Mouse (Mus musculus): Measurements from ENCODE around the gene Itgav. TPM values are rescaled to one million over a fixed set of nuclear protein-coding genes. Genes with fewer than 3 reads are reported as not detected.

Gene Itgav
- polyA plus RNA-seq, 1 experiment = 25.9 TPM

DNA sequence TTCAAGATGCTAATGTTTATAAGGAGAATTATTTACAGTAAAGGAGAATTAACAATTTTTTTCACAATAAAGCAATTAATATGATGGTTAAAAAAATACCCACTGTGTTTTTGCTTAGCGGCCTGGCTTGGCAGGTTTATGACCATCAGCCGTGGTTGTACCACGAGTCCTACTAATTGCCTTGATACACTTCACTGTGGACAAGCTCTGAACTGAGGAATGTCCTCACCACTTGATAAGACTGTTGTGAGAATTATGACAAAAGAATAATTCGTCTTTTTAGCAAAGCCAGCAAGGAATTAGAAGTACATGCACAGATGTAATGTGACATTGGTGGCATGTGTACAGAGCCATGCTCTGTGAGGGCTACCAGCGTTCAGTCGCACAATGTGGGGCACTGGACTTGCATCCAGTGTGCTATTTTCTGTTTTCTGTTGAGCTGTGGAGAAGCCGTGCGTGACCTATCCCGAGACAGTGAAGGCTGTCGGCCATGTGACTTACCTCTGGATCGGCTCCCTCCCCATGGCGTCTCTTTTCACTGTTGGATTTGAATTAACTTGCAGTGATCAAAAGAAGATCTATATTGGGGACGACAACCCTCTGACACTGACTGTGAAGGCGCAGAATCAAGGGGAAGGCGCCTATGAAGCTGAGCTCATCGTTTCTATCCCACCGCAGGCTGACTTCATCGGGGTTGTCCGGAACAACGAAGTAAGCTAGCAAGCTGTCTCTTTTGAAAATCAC lies 67.3 kb downstream of the Itgav start:
- no peaks in the 10 kb centered on the region for H3K4me1 ChIP-seq (replicated peaks; ENCODE audit: control insufficient read depth, insufficient read depth, low read length)
- H3K27me3 ChIP-seq (ENCODE audit: control insufficient read depth, insufficient read depth, low read length) = no peaks in the 10 kb centered on the region
- 97% methylated on average over 20 of the region's 20 CpGs for WGBS
- no peak overlapping the region for H3K4me3 ChIP-seq (ENCODE audit: control insufficient read depth, insufficient read depth, low read length)
- no peak overlapping the region for H3K27ac ChIP-seq (ENCODE audit: control insufficient read depth, insufficient read depth, low read length)
- peaks cover 31% of the 10 kb centered on the region for H3K36me3 ChIP-seq (ENCODE audit: control insufficient read depth, insufficient read depth, low read length)
- DNase-seq = no peak
- TF ChIP-seq POLR2A (IDR thresholded peaks at IDR 0.05; ENCODE audit: control insufficient read depth, extremely low read depth, insufficient read depth, low read length, poor library complexity) (no peak), CTCF (IDR thresholded peaks at IDR 0.05; ENCODE audit: borderline replicate concordance, control insufficient read depth, extremely low read depth, insufficient read depth, low read length, poor library complexity) (no peak)

DNA sequence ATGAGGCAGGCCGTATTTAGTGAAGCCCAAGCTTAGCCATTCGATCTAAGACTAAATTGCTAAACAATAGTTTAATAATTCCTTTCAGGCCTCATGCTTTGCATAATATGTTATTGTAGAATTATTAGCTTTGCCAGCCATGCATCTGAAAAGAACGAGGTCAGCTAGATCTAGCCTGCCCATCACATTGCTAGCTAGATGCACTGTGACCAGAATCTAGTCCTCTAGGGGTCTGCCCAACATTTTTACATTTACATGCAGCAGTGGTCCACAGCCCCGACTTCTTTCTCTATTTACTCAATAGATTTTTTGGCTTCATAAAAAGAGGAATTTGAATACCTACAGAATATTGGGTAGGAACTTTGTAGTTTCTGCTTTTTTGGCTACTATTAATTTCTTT lies 67.9 kb downstream of the Itgav start:
- TF ChIP-seq POLR2A (IDR thresholded peaks at IDR 0.05; ENCODE audit: control insufficient read depth, extremely low read depth, insufficient read depth, low read length, poor library complexity) (no peak), CTCF (IDR thresholded peaks at IDR 0.05; ENCODE audit: borderline replicate concordance, control insufficient read depth, extremely low read depth, insufficient read depth, low read length, poor library complexity) (no peak)
- WGBS = 98% methylated on average over 4 of the region's 4 CpGs
- Histone ChIP-seq H3K27ac (ENCODE audit: control insufficient read depth, insufficient read depth, low read length) (no peak overlapping the region), H3K4me1 (replicated peaks; ENCODE audit: control insufficient read depth, insufficient read depth, low read length) (no peaks in the 10 kb centered on the region), H3K4me3 (ENCODE audit: control insufficient read depth, insufficient read depth, low read length) (no peak overlapping the region), H3K27me3 (ENCODE audit: control insufficient read depth, insufficient read depth, low read length) (no peaks in the 10 kb centered on the region), H3K36me3 (ENCODE audit: control insufficient read depth, insufficient read depth, low read length) (peaks cover 37% of the 10 kb centered on the region)
- no peak for DNase-seq

DNA sequence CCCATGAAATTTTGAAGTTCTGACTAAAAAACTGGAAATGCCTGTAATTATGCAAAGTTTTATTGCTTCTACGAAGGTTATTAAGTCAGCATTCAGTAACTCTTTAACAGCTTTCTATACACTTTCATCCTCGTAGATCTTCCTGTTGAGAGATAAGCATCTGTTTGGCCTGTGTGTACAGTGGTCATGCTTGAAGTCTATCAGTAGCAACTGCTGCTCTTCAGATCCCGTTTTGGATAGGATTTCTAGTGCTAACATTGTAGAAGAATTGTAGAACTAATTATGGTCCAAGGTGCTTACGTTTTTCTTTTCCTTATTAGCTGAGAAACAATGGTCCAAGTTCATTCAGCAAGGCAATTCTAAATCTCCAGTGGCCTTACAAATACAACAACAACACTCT lies 71.6 kb downstream of the Itgav start:
- H3K36me3 ChIP-seq (ENCODE audit: control insufficient read depth, insufficient read depth, low read length) = peaks cover 55% of the 10 kb centered on the region
- H3K27me3 ChIP-seq (ENCODE audit: control insufficient read depth, insufficient read depth, low read length) = no peaks in the 10 kb centered on the region
- 79% methylated on average over 4 of the region's 4 CpGs for WGBS
- no peak overlapping the region for H3K27ac ChIP-seq (ENCODE audit: control insufficient read depth, insufficient read depth, low read length)
- no peak for TF ChIP-seq CTCF (IDR thresholded peaks at IDR 0.05; ENCODE audit: borderline replicate concordance, control insufficient read depth, extremely low read depth, insufficient read depth, low read length, poor library complexity)
- H3K4me1 ChIP-seq (replicated peaks; ENCODE audit: control insufficient read depth, insufficient read depth, low read length) = no peaks in the 10 kb centered on the region
- no peak overlapping the region for H3K4me3 ChIP-seq (ENCODE audit: control insufficient read depth, insufficient read depth, low read length)
- DNase-seq = no peak

DNA sequence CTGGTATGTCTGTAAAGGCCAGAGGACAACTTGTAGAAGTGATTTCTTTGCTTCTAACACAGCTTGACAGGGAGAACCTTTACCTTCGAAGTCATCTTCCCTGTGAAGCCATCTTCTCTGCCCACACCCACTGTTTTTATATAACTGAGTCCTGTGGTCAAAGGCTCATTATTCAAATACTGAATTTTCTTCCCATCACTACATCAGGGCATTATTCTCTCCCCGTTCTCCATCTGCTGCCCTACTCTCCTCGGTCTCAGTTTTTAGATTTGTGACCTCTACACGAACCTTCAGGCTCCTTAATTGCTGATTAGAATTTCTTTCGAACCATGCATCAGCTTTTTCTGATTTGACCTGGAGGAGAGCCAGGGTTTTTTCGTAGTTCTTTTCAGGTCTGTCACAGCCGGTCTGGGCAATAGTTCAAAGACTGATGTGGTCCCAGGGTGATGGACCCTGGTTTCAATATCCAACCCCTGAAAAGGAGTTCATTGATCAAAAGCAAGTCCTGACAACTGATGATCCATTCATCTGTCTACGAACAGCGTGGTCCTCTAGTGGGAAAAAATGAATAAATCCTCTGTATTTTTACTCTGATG lies 73.8 kb downstream of the Itgav start:
- no peak for DNase-seq
- no peak overlapping the region for H3K27ac ChIP-seq (ENCODE audit: control insufficient read depth, insufficient read depth, low read length)
- TF ChIP-seq CTCF (IDR thresholded peaks at IDR 0.05; ENCODE audit: borderline replicate concordance, control insufficient read depth, extremely low read depth, insufficient read depth, low read length, poor library complexity) (no peak), POLR2A (IDR thresholded peaks at IDR 0.05; ENCODE audit: control insufficient read depth, extremely low read depth, insufficient read depth, low read length, poor library complexity) (no peak)

DNA sequence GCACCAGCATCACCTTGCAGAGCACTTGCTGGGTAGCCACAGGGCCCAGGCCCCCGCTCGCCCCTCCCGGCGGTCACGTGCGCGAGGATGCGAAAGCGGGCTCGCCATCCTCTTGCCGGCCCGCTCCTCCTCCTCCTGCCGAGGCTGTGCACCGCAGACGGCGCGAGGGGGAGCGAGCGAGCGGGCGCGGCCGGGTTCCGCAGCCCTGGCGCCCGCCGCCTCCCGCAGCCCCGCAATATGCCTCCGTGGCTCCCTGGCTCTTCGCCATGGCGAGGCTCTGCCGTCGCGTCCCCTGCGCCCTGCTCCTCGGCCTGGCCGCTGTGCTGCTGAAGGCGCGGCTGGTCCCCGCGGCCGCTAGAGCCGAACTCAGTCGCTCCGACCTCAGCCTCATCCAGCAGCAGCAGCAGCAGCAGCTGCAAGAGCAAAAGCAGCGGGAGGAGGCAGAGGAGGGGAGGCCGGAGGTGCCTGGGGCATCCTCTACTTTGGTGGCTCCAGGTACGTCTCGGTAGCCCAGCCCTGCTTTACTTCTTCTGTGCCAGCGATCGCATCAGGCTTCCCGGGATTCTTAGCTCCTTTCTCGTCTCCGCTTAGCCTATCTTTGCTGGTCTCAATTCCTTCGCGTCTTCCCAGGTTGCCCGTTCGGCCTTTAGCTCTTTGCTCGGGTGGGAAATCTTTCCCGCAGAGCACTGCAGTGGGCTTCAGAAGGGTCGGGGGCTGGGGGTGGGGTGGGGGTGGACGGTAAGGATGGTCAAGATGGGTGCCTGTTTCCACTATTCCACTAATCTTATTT lies 88.5 kb downstream of the Itgav start, which contains the start of gene Fam171b:
Gene Fam171b, plus strand, starts transcription at position 154 of the 790 bp plus-strand sequence.
- TF ChIP-seq CTCF (IDR thresholded peaks at IDR 0.05; ENCODE audit: borderline replicate concordance, control insufficient read depth, extremely low read depth, insufficient read depth, low read length, poor library complexity) (no peak), POLR2A (IDR thresholded peaks at IDR 0.05; ENCODE audit: control insufficient read depth, extremely low read depth, insufficient read depth, low read length, poor library complexity) (no peak)
- Histone ChIP-seq H3K4me3 (ENCODE audit: control insufficient read depth, insufficient read depth, low read length) (peak within 1 kb of the TSS; percentile 58), H3K27me3 (ENCODE audit: control insufficient read depth, insufficient read depth, low read length) (peaks cover 6% of the 10 kb centered on the region; the same call in 1 of the 2 replicates), H3K4me1 (replicated peaks; ENCODE audit: control insufficient read depth, insufficient read depth, low read length) (peaks cover 5% of the 10 kb centered on the region; the same call in 1 of the 2 replicates), H3K27ac (ENCODE audit: control insufficient read depth, insufficient read depth, low read length) (no peak within 1 kb of the TSS), H3K36me3 (ENCODE audit: control insufficient read depth, insufficient read depth, low read length) (no peaks in the 10 kb centered on the region)
- WGBS = under 1% methylated on average over 63 of the region's 63 CpGs
- DNase-seq = peak; percentile 53

More for the DNA sequence above, 73.8 kb downstream of the Itgav start:
- Histone ChIP-seq H3K36me3 (ENCODE audit: control insufficient read depth, insufficient read depth, low read length) (peaks cover 56% of the 10 kb centered on the region), H3K4me1 (replicated peaks; ENCODE audit: control insufficient read depth, insufficient read depth, low read length) (no peaks in the 10 kb centered on the region), H3K27me3 (ENCODE audit: control insufficient read depth, insufficient read depth, low read length) (no peaks in the 10 kb centered on the region), H3K4me3 (ENCODE audit: control insufficient read depth, insufficient read depth, low read length) (no peak overlapping the region)
- 95% methylated on average over 9 of the region's 9 CpGs for WGBS

DNA sequence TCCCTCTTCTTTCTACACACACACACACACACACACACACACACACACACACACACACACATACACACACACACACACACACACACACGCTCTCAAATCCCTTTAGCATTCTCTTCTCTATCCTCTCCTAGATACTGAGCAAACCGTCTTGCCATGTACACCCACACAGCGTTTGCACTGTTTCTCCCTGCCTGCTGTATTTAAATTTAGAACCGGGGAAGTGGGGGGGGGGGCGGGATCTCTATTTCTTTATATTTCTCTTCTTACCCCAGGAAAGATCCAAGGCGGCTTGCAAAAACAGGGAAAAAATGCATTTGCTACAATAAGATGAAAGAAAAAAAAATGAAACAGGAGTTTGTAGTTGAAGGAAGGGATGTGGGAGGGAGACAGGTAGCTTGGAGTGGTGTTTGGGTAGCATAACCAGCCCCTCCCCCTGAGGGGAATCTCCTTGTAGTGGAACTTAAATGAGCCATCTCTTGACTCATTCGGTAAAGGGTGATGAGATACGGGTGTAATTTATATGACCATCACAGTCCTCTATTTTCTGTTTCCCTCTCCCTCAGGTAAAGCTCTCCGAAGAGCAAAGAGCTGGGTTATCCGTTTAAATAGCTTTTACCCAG lies 89.2 kb downstream of the Itgav start:
- Histone ChIP-seq H3K4me3 (ENCODE audit: control insufficient read depth, insufficient read depth, low read length) (no peak overlapping the region), H3K36me3 (ENCODE audit: control insufficient read depth, insufficient read depth, low read length) (no peaks in the 10 kb centered on the region), H3K4me1 (replicated peaks; ENCODE audit: control insufficient read depth, insufficient read depth, low read length) (peaks cover 5% of the 10 kb centered on the region; the same call in 1 of the 2 replicates), H3K27me3 (ENCODE audit: control insufficient read depth, insufficient read depth, low read length) (peaks cover 6% of the 10 kb centered on the region; the same call in 1 of the 2 replicates), H3K27ac (ENCODE audit: control insufficient read depth, insufficient read depth, low read length) (no peak overlapping the region)
- WGBS = 38% methylated on average over 10 of the region's 10 CpGs
- no peak for TF ChIP-seq POLR2A (IDR thresholded peaks at IDR 0.05; ENCODE audit: control insufficient read depth, extremely low read depth, insufficient read depth, low read length, poor library complexity)
- TF ChIP-seq CTCF (IDR thresholded peaks at IDR 0.05; ENCODE audit: borderline replicate concordance, control insufficient read depth, extremely low read depth, insufficient read depth, low read length, poor library complexity) = no peak
- no peak for DNase-seq

All from thymus, adult 2 months (tissue).